Mouse (Mus musculus): ENCODE results near the gene Boll.

GRCm38 (mm10) chr1:55225398-55225797 lies 137.9 kb downstream of the Boll start:
- TF ChIP-seq CHD1 (IDR thresholded peaks at IDR 0.05; ENCODE audit: low read depth, low read length), result no peak
- no peak for TF ChIP-seq MAX (IDR thresholded peaks at IDR 0.05; ENCODE audit: low read length)
- no peak for TF ChIP-seq NRF1 (IDR thresholded peaks at IDR 0.05; ENCODE audit: low read depth, low read length)
- TF ChIP-seq CTCF (conservative IDR thresholded peaks at IDR 0.05 in 1 of 2, IDR thresholded peaks at IDR 0.05 in 1 of 2; ENCODE audit: low read depth in 2 of 2, low read length in 2 of 2), result no peak
- TF ChIP-seq E2F4 (IDR thresholded peaks at IDR 0.05; ENCODE audit: insufficient replicate concordance, low read depth, low read length), result no peak
- TF ChIP-seq POLR2AphosphoS2 (IDR thresholded peaks at IDR 0.05; ENCODE audit: low read depth, low read length), result no peak
- TF ChIP-seq CHD2 (IDR thresholded peaks at IDR 0.05; ENCODE audit: low read length), result no peak
- TF ChIP-seq POLR2A (IDR thresholded peaks at IDR 0.05; ENCODE audit: low read depth, low read length), result no peak
- no peak for TF ChIP-seq TCF12 (IDR thresholded peaks at IDR 0.05; ENCODE audit: low read depth, low read length)
- no peak for TF ChIP-seq EP300 (IDR thresholded peaks at IDR 0.05; ENCODE audit: low read length)
- no peak for TF ChIP-seq RAD21 (IDR thresholded peaks at IDR 0.05; ENCODE audit: low read depth, low read length)
- no peak for TF ChIP-seq GABPA (IDR thresholded peaks at IDR 0.05; ENCODE audit: insufficient replicate concordance, low read depth, low read length)
- no peak for TF ChIP-seq HCFC1 (IDR thresholded peaks at IDR 0.05; ENCODE audit: low read depth, low read length)
- TF ChIP-seq TBP (conservative IDR thresholded peaks at IDR 0.05; ENCODE audit: low read depth, low read length), result no peak

All from CH12.LX (cell line).